Mouse (Mus musculus) megakaryocyte, embryonic 14.5 days (primary cell): ENCODE measurements around the gene Zfp986.
"Not testable (repeated sequence)": the region's sequence is repeated elsewhere in the genome, so short reads cannot be mapped to it uniquely, and the experiment has no call there.

ENCODE experiments used
- FLI1 ChIP-seq: IDR thresholded peaks from 2 replicates; pipeline ENCODE4 v1.6.1; 2012; ENCODE audit warnings: low read length, inconsistent platforms, mixed read lengths
- GATA1 ChIP-seq: IDR thresholded peaks from 3 replicates; pipeline ENCODE4 v1.6.1; 2012; ENCODE audit warnings: mixed read lengths, low read length, inconsistent platforms, borderline replicate concordance

GRCm38 (mm10) chr4:145848891-145849214 lies 19.7 kb upstream of the Zfp986 start:
- not testable (repeated sequence) for TF ChIP-seq GATA1, FLI1
